Mouse (Mus musculus) kidney, adult 2 months (tissue): ENCODE measurements around the gene Camk2d.

Experiments
- CTCF ChIP-seq: fragments of 200-500 bp; conservative IDR thresholded peaks from 2 replicates; pipeline ENCODE4 v1.5.1; 2011; ENCODE audit warnings: low read depth, mild to moderate bottlenecking, control low read depth, low read length, moderate library complexity, mixed read lengths; ENCODE audit not compliant: insufficient read depth, insufficient read length
- POLR2A ChIP-seq: fragments of 200-500 bp; IDR thresholded peaks from one replicate; pipeline ENCODE4 v1.6.1; 2011; ENCODE audit warnings: low read depth, low read length, control low read depth

GRCm38 (mm10) chr3:126595456-126595855 lies 646 bp upstream of the Camk2d start:
- no peak for TF ChIP-seq POLR2A
- TF ChIP-seq CTCF: no peak
